Mouse (Mus musculus) kidney, adult 2 months (tissue): ENCODE results near the gene 0610030E20Rik.

Experiments used
- CTCF ChIP-seq: fragments of 200-500 bp; conservative IDR thresholded peaks from 2 replicates; pipeline ENCODE4 v1.5.1; 2011; ENCODE audit warnings: low read depth, mild to moderate bottlenecking, control low read depth, low read length, moderate library complexity, mixed read lengths; ENCODE audit not compliant: insufficient read depth, insufficient read length
- POLR2A ChIP-seq: fragments of 200-500 bp; IDR thresholded peaks from one replicate; pipeline ENCODE4 v1.6.1; 2011; ENCODE audit warnings: low read depth, low read length, control low read depth

DNA sequence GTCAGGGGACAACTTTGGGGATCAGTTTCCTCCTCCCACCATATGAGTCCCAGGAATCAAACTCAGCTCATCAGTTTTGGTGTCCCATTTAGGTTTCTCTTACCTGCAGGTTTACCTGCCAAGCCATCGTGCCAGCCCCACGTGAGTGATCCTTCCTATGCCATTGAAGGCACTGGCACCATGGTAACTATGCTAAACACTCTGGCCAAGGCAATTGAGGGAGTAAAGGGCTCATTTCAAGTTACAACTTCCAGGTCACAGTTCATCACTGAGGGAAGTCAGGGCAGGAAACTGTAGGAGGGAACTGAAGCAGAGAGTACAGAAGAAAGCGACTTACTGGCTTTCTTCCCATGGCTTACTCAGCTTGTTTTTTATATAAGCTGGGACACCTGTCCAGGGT lies 19.2 kb downstream of the 0610030E20Rik start:
- TF ChIP-seq POLR2A (no peak), CTCF (no peak)
